Mouse (Mus musculus) spleen, postnatal 14 days (tissue): ENCODE measurements around the gene Susd1.
A peak's percentile ranks its signal among the peaks of the same experiment; 100 is the strongest.

ENCODE experiments used
- DNase-seq, 2 experiments: peaks; one replicate each; pipeline ENCODE4 v3.0.0; 2021 to 2022; ENCODE audit warnings: low spot score in 2 of 2

The Susd1 gene

DNA sequence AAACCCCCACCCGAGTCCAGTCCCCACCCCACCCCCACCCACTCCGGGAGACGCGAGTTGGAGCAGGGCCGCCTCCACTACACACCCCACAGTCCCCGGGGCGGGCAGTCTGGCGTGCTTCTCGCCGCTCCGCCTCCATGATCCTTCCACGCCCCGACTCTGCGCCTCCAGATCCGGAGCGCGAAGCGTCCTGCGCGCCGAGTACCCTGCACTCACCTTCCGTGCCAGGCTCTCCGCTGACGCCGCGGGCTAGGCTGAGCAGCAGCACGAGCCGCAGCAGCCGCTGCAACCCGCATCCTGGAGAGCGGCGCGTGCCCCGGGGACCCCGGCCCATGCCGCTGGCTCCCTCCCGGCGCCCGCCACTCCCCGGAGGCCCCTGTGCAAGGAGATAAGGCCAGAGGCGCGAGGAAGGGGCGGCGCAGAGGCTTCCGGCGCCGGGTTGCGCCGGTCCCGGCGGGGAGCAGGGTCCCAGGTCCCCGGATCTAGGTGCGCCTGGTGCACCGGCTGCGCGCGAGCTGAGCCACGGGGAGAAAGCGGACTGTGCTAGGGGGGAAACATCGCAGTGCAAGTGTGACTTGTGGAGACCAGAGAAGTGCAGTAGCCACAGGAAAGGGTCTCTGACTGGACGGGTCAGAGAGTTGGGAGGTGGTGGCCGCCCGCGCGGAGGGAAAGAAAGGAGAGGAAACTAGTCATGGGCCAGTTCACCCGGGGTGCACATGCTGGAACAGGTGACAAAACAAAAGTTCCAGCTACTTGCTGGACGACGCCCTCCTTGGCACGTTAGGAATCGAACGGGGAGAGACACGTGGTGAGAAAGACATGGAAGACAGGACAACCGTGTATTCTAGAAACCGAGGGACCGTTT, at the start of gene Susd1:
TSS of gene Susd1 (minus strand) at position 644 of the 865 bp plus-strand sequence.
- peak; percentile 53 to 69 for DNase-seq

DNA sequence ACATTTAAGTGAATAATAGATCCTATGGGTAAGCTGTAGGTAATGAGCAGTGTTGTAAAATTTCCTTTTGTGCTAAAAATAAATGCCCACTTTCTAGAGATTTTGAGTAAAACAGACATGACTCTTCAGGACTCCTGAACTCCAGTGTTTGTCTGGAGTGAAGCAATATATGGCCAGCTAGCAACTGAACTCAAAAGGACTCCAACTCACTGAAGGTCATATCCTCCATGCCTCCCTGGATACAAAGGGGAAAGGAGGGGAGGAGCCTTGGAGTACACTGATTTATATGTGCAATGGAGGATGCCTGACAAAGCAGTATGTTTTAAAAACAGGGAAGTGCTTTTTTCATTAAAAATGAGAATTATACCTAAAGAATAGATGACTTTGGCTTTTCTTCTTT, 32.9 kb upstream of the Susd1 start:
- DNase-seq: no peak

DNA sequence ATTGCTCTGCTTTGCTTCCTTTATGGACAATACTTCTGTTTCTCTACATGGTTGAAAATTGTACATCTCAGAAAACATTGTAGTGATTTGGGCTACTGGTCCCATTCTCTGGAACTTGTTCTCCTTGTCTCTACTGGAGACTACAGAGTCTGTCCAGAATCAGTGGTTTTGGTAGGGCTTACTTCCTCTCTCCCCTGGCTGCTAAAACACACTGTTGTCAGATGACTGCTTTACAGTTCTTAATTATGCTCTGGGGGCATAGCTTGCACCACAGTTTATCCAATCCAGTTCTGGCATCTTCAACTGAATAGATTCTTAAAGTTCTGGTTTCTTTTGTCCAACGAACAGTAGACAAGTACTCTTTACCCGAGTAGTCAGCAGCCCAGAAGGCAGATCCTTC, 27.0 kb upstream of the Susd1 start:
- DNase-seq: no peak

DNA sequence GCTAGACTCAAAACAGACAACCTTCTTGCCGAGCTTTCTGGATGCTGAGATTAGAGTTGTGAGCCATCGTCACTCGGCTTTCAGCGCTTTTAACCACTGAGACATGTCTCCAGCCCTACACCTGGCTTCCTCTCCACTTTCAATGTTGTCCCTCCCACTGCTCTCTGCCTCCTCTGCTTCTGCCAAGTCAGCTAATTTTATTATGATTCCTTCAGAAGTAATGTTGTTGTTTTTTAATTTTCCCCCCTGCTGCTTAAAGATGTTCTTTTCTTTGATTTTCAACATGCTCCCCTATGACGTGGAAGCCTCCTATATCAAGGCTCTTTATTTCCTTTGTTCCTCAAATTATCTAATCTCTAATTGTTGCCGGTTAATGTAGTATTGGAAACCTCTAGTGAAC, 26.2 kb upstream of the Susd1 start:
- no peak for DNase-seq

DNA sequence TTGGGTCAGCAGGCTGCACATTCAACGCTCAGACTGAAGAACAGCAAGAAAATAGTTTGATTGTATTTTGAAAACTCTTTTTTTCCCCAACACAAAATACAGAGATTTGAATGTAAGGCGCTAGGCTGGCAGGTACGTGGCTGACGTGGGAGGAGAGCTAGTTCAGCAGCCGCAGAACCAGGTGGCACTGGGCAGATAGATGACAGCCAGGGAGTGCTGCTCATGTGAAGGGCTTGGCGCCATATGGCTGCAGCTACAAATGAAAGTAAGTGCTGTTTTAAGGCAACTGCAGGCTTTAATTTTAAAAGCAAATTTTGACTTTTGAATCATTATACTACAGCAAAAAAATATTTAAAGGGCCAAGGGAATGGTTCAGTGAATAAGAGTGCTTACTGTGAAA, 24.1 kb upstream of the Susd1 start:
- no peak for DNase-seq

DNA sequence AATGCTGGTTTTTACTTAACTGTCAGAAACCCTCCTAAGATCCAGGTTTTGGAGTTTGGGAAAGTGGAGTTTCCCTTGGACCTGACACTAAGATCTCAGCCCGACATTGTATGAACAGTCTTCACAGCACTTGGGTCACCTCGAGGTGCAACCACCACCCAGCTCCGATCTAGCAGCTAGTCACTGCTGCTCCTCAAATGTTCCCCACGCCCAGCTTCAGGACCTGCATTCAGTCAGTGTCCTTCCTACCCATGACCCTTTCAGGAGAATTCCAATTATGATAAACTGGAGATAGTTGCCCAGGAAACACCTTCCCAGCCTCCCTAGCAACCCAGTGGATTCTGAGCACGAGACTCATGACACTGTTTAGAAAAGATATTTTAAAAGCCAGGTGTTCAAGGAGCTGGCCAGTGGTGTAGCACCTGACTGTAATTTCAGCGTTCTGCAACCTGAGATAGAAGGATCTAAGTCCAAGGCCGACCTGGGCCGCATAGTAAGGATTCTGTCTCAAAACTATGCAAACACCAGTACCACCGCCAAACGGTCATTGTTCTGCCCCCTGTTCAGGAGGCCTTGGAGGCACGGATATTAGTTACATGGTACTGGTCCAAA, 22.8 kb upstream of the Susd1 start:
- DNase-seq: no peak

DNA sequence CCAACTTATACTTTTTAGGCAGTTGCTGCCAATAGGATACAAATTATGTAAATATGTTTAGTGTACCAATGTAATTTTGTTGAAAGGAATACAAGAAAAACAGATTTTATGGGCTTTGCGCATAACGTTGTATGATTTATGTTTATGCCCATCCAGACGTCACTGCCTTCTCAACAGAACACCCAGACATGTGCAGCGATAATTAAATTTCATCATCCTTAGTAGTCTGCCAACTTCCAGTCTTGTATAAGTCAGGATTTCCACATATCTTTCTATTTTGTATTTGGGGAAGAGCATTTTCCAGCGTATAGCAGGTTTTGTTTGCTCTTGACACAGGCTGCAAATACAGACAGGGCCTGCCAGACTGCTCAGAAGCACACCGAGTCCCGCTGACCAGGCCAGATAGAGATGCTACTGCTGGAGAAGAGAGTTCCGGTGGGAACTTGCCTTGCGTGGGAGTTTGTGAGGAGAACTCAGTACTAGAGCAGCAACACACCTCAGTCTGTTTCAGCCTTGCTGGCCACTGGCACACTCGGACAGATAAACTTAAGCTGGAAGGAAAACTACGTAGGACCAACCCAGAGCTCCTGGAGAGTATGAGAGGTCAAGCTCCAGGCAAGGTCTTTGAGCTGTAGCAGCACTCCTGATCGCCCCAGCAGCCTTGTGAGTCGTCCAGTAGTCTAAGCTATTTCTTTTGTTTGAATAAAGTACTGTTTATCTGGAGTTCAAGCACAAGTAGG, 21.0 kb upstream of the Susd1 start:
- no peak for DNase-seq

DNA sequence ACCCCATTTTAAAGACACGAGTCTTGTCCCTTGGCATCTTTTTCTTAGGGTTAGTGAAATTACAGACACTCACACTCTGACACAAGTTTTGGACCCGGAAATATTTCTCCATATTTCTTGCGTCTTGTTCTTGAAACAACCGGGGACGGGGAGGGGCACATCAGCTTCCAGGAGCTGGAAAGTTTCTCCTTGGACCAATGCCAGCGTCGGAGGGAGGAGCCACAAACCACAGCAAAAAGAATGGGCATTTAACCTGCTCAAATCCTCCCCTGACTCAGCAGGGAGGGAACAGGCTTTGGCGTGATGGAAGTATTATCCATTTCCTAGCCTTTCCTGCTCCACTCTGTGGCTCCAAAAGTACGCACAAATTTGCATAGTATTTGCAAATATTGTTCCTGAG, 19.5 kb upstream of the Susd1 start:
- DNase-seq: no peak

DNA sequence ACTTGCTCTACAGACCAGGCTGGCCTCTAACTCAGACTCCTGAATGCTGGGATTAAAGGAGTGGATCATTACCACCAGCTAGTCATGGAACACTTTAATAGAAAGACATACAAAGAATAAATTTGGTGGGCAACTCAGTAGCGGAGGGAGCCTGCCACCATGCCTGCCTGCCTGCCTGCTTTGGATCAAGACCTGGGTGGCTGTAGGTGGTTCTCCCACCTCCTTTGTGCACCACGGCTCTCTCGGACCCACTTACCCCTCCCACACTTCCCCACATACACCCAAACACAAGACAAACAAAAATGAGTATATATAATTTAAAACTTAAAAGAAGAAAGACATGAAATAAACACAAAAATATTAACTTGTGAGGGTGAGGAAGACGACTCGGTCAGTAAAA, 18.7 kb upstream of the Susd1 start:
- no peak for DNase-seq

DNA sequence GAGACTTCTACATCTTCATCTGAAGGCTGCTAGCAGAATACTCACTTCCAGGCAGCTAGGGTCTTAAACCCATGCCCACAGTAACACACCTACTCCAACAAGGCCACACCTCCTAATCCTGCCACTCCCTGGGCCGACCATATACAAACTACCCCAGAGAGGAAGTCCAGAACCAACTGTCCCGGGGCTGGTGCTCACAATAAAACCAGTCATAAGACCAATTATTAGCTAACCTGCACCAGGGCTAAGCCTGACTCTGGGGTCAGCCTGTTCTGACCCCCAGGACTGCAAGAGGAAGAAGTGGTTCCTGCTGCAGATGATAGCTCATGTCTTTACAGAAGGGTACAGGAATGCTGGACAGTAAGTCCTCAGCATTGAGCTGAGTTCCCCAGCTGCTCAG, 17.0 kb upstream of the Susd1 start:
- DNase-seq: no peak

DNA sequence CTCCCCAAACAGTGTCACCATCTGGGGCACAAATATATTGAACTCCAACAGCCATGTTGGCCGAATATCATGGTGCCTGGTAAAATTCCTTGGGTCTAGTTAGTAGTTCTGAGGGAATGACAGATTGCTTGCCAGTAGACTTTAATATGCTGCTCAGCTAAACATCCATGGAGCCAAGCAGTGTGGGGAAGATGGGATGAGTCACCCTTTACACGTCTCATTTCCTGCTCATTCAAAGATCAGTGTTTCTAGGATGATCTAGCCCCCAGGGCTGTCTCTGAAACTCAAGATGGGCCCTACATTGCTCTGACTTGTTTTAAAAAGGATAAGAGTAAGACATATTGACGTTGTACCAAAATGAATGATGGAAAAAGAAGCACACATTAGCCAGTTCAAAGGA, 15.6 kb upstream of the Susd1 start:
- no peak for DNase-seq

DNA sequence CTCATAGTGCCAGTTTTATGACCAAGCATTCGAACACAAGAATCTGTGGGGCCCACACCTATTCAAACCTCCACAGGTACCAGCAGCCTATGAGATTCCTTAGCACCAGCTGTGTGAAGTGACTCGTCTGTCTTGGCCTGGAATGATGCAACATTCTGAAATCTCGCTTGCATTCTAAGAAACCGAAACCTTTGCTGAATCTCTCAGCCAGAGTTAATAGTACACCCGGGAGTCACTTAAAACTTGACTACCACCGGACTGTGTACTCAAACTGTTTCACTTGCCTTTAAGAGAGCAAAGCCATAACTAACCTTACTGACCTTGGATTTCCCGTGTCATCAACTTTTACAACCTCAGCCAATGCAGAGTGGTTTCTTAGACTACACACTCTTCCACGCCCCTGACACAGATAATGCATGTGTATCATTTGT, 14.1 kb upstream of the Susd1 start:
- DNase-seq: no peak

DNA sequence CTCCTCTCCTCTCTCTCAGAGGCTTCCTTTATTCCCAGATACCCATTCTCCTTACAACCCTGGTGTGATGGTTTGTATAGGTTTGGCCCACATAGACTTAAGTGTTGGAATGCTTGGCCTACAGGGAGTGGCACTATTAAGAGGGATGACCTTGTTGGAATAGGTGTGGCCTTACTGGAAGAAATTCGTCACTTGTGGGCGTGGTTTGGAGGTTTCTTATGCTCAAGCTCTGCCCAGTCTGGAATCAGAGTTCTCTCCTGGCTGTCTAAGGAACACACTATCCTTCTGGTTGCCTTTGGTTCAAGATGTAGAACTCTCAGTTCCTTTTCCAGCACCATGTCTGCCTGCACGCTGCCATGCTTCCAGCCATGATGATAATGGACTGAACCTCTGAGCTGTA, 12.5 kb upstream of the Susd1 start:
- DNase-seq: no peak

DNA sequence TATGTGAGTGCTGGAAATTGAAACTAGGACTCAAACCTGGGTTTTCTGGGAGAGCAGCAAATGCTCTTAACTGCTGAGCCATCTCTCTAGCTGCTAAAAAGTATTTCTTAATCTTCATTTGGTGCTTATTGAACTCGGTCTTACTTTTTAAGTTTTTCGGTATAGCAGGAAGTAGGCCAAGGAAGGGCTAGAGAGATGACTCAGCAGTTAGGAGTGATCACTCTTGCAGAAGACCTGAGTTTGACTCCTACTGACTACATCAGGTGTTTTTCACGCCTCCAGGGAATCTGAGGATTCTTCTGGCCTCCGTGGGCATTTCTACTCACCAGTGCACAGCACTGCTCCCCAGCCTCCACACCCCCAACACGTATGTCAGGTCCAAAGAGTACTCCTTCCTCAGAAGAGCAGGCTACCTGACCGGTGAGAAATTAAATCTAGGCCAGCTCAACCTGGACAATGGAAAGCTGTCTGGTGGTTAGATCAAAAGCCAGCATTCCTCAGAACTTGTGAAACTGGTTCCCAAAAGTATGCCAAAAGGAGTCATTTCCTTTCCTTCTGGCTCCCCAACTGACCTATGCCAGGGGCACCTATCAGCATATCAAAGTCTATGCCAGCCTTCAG, 11.9 kb upstream of the Susd1 start:
- DNase-seq: no peak

DNA sequence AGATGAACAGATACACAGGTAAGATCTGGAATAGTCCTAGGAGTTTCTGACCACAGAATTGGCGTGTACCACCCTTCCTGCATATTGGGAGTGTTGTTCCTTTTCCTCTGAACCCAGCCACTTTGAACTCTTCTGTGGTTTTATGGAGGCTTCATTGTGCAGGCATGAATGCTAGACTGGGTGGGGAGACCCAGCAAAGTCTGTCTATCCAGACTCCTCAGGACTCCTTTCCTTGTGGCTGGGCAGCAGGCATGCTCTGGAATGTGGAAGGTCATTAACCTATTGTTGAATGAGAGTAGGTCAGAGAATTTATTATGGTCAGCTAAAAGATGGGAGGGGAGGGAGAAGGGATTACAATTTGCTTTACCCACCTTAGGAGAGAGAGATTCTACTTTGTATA, 8.9 kb upstream of the Susd1 start:
- no peak for DNase-seq

DNA sequence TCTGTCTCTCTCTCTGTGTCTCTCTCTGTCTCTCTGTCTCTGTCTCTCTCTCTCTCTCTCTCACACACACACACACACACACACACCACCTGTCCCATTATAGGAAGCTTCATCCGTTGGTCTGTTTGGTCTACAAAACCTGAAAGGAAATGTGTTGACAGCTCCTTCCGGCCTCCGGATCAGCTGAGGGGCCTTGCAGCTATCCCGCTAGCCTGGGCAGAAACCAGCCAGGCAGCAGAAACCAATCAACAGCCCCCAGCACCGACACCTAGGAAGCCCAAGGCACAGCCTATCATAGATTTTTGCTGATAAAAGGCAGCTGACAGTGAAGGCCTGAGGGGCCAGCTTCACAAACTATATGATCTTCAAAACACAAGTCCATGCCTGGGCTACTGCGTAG, 7.1 kb upstream of the Susd1 start:
- DNase-seq: peak in 1 of 2 experiments; percentile 30

DNA sequence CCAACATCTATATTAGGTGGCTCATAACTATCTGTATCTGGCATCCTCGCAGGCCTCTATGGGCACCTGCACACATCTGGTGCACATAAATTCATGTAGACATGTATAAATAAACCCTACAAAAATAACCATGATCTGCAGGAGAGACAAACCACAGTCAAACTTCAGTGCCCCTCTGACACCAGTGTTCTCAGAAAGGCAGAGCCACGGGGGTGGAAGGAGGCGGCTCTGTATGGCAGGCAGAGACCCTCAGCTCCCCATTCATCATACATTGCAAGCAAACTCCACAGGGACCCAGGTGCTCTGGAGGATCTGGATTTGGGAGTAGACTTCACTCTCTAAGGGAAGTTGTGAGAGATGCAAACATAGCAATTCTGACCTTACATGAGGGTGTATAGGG, 6.6 kb upstream of the Susd1 start:
- no peak for DNase-seq

DNA sequence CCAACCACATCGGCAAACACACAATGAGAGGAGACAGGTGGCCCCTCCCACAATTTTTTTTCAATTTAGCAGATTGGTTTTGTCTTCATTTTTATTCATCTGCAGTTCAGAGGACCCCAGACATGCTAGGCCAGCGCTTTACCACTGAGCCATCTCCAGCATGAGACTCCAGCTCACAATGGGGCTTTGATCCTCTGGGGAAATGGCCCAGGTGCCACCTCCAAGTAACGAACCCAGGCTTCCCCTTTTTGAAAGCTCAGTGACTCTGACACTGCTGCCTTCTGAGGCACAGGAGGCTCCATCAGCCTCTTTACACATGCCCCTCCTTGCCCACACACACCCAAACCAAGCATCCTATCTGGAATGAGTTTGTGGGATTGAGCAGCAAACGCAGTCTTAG, 5.7 kb upstream of the Susd1 start:
- peak in 1 of 2 experiments; percentile 52 for DNase-seq

DNA sequence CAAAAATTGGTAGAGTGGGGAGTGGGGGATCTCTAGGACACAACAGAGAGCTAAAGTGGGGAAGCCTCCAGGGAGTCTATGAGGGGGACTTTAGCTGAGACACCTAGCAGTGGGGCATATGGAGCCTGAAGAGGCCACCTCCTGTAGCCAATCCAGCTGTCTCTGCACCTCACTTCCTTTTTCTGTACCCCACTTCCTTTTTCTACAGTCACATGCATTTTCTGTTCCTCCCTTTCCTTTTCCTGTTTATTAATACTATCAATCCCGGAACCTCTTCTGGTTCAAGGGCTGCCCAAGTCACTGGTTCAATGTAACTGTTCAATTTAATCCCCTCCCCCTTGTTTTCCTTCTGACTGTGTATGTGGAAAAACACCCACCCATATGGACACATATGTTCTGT, 2.8 kb upstream of the Susd1 start:
- peak in 1 of 2 experiments; percentile 17 for DNase-seq

DNA sequence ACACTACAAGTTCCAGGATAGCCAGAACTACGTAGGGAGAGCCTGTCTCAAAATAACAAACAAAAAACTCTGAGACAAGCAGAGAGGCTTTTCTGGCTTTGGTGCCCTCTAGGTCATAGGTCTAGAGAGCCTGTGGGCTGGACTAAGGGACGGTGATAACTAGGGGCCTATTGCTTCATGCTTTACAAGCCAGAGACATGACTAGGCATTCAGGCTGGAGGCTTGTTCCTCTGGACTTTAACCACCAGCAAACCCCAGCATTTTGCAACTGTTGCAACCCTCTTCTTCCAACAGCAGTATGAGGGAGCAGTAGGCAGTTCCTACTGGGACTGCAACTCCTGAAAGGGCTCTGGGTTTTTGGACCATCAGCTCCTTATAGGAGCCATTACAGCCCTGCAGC, 1.5 kb upstream of the Susd1 start:
- peak in 1 of 2 experiments; percentile 23 for DNase-seq

DNA sequence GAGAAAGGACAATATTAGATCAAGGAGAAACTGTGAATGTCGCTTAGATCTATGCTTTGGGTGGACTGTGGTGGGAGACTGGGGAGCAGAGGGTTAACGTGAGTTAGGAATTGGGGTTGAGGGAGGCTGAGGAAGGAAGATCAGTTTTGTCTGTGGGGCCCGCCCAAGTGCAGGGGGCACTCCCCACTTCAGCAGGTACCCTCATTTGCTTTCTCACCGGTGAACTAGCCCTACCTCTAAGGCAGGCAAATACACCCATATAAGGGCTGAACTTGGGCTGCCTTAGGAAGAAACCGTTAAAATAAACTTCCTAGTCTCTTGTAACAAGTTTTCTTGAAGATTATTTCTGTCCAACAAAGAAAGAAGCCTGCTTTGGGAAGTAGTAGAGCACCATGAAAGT, 608 bp upstream of the Susd1 start:
- peak in 1 of 2 experiments; percentile 21 for DNase-seq

DNA sequence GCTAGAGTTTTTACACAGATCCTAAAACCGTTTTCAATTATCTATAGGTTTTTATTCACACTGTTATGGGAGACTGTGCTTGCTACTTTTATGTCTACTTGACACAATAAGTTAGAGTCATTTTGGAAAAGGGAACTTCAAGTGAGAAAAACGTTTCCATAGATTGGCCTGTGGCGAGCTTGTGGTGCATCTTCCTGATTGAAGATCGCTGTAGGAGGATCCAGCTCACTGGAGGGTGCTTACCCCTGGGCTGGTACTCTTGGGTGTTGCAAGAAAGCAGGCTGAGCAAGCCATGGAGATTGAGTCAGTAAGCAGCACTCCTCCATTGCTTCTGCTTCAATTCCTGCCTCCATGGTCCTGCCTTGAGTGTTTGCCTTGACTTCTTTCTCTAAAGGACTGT, 2.5 kb downstream of the Susd1 start:
- DNase-seq: no peak
